In genomic region chr9:74556116-74556515, GRCm38 (mm10) we compare ENCODE assay signal across 31 mouse cellular contexts.
A peak's percentile ranks its signal among the peaks of the same experiment; 100 is the strongest.
DNase-seq lines count a peak whose midpoint lies in the region; ATAC-seq and TF ChIP-seq lines count a peak whose summit lies in the region.
"Had no signal": no experiment of that assay in that cellular context is flagged by ENCODE, and none has a peak within 500 bp of the region (broad histone marks: within the 10 kb centered on the region; RNA-seq: fewer than 3 reads in every experiment).

No protein-coding gene starts in this region.

- no peaks in the 10 kb centered on the region for H3K36me3 ChIP-seq in forebrain, embryonic 14.5 days (ENCODE audit: control insufficient read depth, insufficient read depth, low read length)
- H3K36me3 ChIP-seq in forebrain, postnatal 0 days (ENCODE audit: insufficient read depth) = no peaks in the 10 kb centered on the region
- no peaks in the 10 kb centered on the region for H3K36me3 ChIP-seq in liver, adult 2 months (ENCODE audit: control insufficient read depth, insufficient read depth, low read length)
- H3K36me3 ChIP-seq in liver, postnatal 0 days (replicated peaks; ENCODE audit: insufficient read depth, low read length) = no peaks in the 10 kb centered on the region
- H3K36me3 ChIP-seq: embryonic facial prominence, embryonic 12.5 days; forebrain, embryonic 10.5 days; heart, embryonic 12.5 days; kidney, embryonic 15.5 days; limb, embryonic 13.5 days; liver, embryonic 13.5 days; midbrain, embryonic 10.5 days; neural tube, embryonic 15.5 days had no signal

- H3K27ac ChIP-seq in forebrain, embryonic 14.5 days (ENCODE audit: low read depth, low read length) = no peak overlapping the region
- no peak overlapping the region for H3K27ac ChIP-seq in forebrain, postnatal 0 days (ENCODE audit: low read depth, low read length)
- H3K27ac ChIP-seq in liver, adult 2 months (replicated peaks; ENCODE audit: insufficient read depth, low read depth, low read length) = no peak overlapping the region
- no peak overlapping the region for H3K27ac ChIP-seq in liver, postnatal 0 days (ENCODE audit: low read depth)
- H3K27ac ChIP-seq: embryonic facial prominence, embryonic 12.5 days; forebrain, embryonic 10.5 days; hindbrain, embryonic 14.5 days; kidney, embryonic 15.5 days; layer of hippocampus, adult 2 months; left cerebral cortex, adult 2 months; limb, embryonic 13.5 days; liver, embryonic 13.5 days; midbrain, embryonic 10.5 days; neural tube, embryonic 15.5 days had no signal

- no peaks in the 10 kb centered on the region for H3K27me3 ChIP-seq in forebrain, embryonic 14.5 days (replicated peaks; ENCODE audit: control insufficient read depth, insufficient read depth, low read length)
- H3K27me3 ChIP-seq in forebrain, postnatal 0 days (ENCODE audit: insufficient read depth, low read length) = no peaks in the 10 kb centered on the region
- no peaks in the 10 kb centered on the region for H3K27me3 ChIP-seq in liver, adult 2 months (ENCODE audit: control insufficient read depth, insufficient read depth, low read length)
- no peaks in the 10 kb centered on the region for H3K27me3 ChIP-seq in liver, postnatal 0 days (ENCODE audit: insufficient read depth, low read length)
- H3K27me3 ChIP-seq: embryonic facial prominence, embryonic 12.5 days; heart, embryonic 12.5 days; kidney, embryonic 15.5 days; limb, embryonic 13.5 days; liver, embryonic 13.5 days; neural tube, embryonic 15.5 days had no signal

- no peak for ATAC-seq in forebrain, embryonic 14.5 days
- ATAC-seq in forebrain, postnatal 0 days = no peak
- no peak for ATAC-seq in liver, postnatal 0 days
- ATAC-seq: inflammation-experienced regulatory T-cells, adult 6 months had no signal

- DNase-seq in forebrain, embryonic 14.5 days (ENCODE audit: low spot score) = peak; percentile 46
- no peak for DNase-seq in forebrain, postnatal 0 days
- peak; percentile 64 for DNase-seq in liver, adult 2 months (ENCODE audit: extremely low read depth, low read depth, low spot score)
- DNase-seq in liver, postnatal 0 days = no peak
- DNase-seq in retina, postnatal 1 day = peak; percentile 25
- no peak for DNase-seq in retina, embryonic 14.5 days (ENCODE audit: low spot score)
- peak; percentile 6 for DNase-seq in brain, embryonic 18.5 days (ENCODE audit: low read depth, low spot score)
- DNase-seq in heart, adult 18-20 months = no peak
- DNase-seq: adrenal gland, adult 2 months; adrenal gland, postnatal 36 days; cerebellum, adult 11 months; cerebellum, adult 9-10 months; cerebellum, postnatal 36 days; gastrocnemius, postnatal 14 days; heart, postnatal 4 days; kidney, adult 11 months; kidney, postnatal 36 days; liver, embryonic 13.5 days; lung, adult 2 months; lung, postnatal 14 days had no signal

- no peak for TF ChIP-seq CTCF in forebrain, postnatal 0 days (IDR thresholded peaks at IDR 0.05; ENCODE audit: low read depth)
- TF ChIP-seq CTCF in liver, adult 2 months (IDR thresholded peaks at IDR 0.05; ENCODE audit: low read depth, low read length) = no peak
- no peak for TF ChIP-seq CTCF in liver, postnatal 0 days (IDR thresholded peaks at IDR 0.05; ENCODE audit: low read depth)

- no peaks in the 10 kb centered on the region for H3K9me3 ChIP-seq in forebrain, embryonic 14.5 days (replicated peaks; ENCODE audit: control insufficient read depth, low read length)
- no peaks in the 10 kb centered on the region for H3K9me3 ChIP-seq in forebrain, postnatal 0 days (ENCODE audit: low read length)
- H3K9me3 ChIP-seq in liver, postnatal 0 days (ENCODE audit: low read length) = no peaks in the 10 kb centered on the region
- H3K9me3 ChIP-seq: embryonic facial prominence, embryonic 12.5 days; forebrain, embryonic 10.5 days; heart, embryonic 12.5 days; kidney, embryonic 15.5 days; limb, embryonic 13.5 days; midbrain, embryonic 10.5 days; neural tube, embryonic 15.5 days had no signal

- TF ChIP-seq POLR2A in liver, adult 2 months (IDR thresholded peaks at IDR 0.05; ENCODE audit: extremely low read depth, insufficient read depth, low read length) = no peak

- no peak overlapping the region for H3K4me2 ChIP-seq in forebrain, embryonic 14.5 days (ENCODE audit: low read length)
- no peak overlapping the region for H3K4me2 ChIP-seq in forebrain, postnatal 0 days (ENCODE audit: low read depth)
- H3K4me2 ChIP-seq in liver, postnatal 0 days (ENCODE audit: low read depth, low read length) = no peak overlapping the region
- H3K4me2 ChIP-seq: embryonic facial prominence, embryonic 12.5 days; heart, embryonic 12.5 days; hindbrain, embryonic 14.5 days; kidney, embryonic 15.5 days; limb, embryonic 13.5 days; liver, embryonic 13.5 days; neural tube, embryonic 15.5 days had no signal

- WGBS in forebrain, embryonic 14.5 days = 17% methylated on average over 5 of the region's 5 CpGs
- 28% methylated on average over 5 of the region's 5 CpGs for WGBS in forebrain, postnatal 0 days
- 35% methylated on average over 5 of the region's 5 CpGs for WGBS in liver, adult 2 months
- 69% methylated on average over 5 of the region's 5 CpGs for WGBS in liver, postnatal 0 days (ENCODE audit: insufficient replicate concordance)

- no peak overlapping the region for H3K9ac ChIP-seq in forebrain, embryonic 14.5 days (ENCODE audit: low read length)
- H3K9ac ChIP-seq in forebrain, postnatal 0 days = no peak overlapping the region
- H3K9ac ChIP-seq in liver, adult 2 months (ENCODE audit: low read depth, low read length) = no peak overlapping the region
- no peak overlapping the region for H3K9ac ChIP-seq in liver, postnatal 0 days (replicated peaks)
- H3K9ac ChIP-seq: embryonic facial prominence, embryonic 12.5 days; heart, embryonic 12.5 days; hindbrain, embryonic 14.5 days; kidney, embryonic 15.5 days; limb, embryonic 13.5 days; liver, embryonic 13.5 days; neural tube, embryonic 15.5 days had no signal

- H3K4me1 ChIP-seq in forebrain, embryonic 14.5 days (ENCODE audit: control insufficient read depth, insufficient read depth, low read length) = no peaks in the 10 kb centered on the region
- no peaks in the 10 kb centered on the region for H3K4me1 ChIP-seq in forebrain, postnatal 0 days (ENCODE audit: insufficient read depth)
- no peaks in the 10 kb centered on the region for H3K4me1 ChIP-seq in liver, adult 2 months (ENCODE audit: control insufficient read depth, insufficient read depth, low read length)
- no peaks in the 10 kb centered on the region for H3K4me1 ChIP-seq in liver, postnatal 0 days (ENCODE audit: insufficient read depth)
- H3K4me1 ChIP-seq: embryonic facial prominence, embryonic 12.5 days; heart, embryonic 12.5 days; kidney, embryonic 15.5 days; limb, embryonic 13.5 days; liver, embryonic 13.5 days; neural tube, embryonic 15.5 days had no signal

- H3K4me3 ChIP-seq in forebrain, embryonic 14.5 days (ENCODE audit: low read depth, low read length) = no peak overlapping the region
- no peak overlapping the region for H3K4me3 ChIP-seq in forebrain, postnatal 0 days (ENCODE audit: low read depth, low read length)
- H3K4me3 ChIP-seq in liver, adult 2 months (ENCODE audit: insufficient read depth, low read depth, low read length) = no peak overlapping the region
- no peak overlapping the region for H3K4me3 ChIP-seq in liver, postnatal 0 days (ENCODE audit: low read depth, low read length)
- H3K4me3 ChIP-seq: embryonic facial prominence, embryonic 12.5 days; forebrain, embryonic 10.5 days; heart, embryonic 12.5 days; kidney, embryonic 15.5 days; layer of hippocampus, adult 2 months; left cerebral cortex, adult 2 months; limb, embryonic 13.5 days; liver, embryonic 13.5 days; midbrain, embryonic 10.5 days; neural tube, embryonic 15.5 days had no signal

- TF ChIP-seq EP300 in liver, postnatal 0 days (IDR thresholded peaks at IDR 0.05; ENCODE audit: low read depth) = no peak

- H3K79me2 ChIP-seq in liver, adult 2 months (ENCODE audit: control insufficient read depth, insufficient read depth, low read length) = no peaks in the 10 kb centered on the region

Comparison
In these comparisons a context has a peak if more than half of its experiments do, and no peak if none do; other contexts are left out.
1. DNase-seq: peak in forebrain, embryonic 14.5 days (single experiment), liver, adult 2 months (single experiment), retina, postnatal 1 day (single experiment) and brain, embryonic 18.5 days (single experiment); none in forebrain, postnatal 0 days (single experiment), liver, postnatal 0 days (single experiment), retina, embryonic 14.5 days (single experiment) and heart, adult 18-20 months (0 of 2).